Mouse (Mus musculus) thymus, postnatal 10 days (tissue): Measurements from ENCODE around the gene Elobl.
A peak's percentile ranks its signal among the peaks of the same experiment; 100 is the strongest.
"Not testable (repeated sequence)": the region's sequence is repeated elsewhere in the genome, so short reads cannot be mapped to it uniquely, and the experiment has no call there.

ENCODE experiments used
- DNase-seq, 2 experiments: peaks; one replicate each; pipeline ENCODE4 v3.0.0; 2021; ENCODE audit warnings: low spot score in 2 of 2

Gene Elobl

DNA sequence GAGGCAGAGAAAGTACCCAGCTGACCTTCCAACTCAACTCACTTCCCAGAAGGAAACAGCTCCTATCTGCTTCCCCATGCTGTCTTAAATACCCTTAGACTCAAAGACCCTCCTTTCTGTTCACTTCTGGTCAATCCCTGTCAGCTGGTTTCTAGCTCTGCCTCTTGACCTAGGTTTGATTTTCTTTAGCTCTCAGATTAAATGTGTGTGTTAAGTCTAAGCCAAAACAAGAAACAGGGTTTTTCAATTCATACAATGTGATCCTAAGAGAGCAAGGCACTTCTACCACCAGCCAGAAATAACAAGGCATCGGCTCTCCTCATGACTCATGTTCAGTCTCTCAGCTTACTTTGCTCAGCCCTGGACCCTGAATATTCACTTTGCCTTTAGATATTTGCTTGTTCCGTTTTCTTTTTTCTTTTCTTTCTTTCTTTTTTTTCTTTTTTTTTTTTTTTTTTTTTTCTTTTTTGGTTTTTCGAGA lies at the start of gene Elobl:
Gene Elobl, minus strand, starts transcription at position 51 of the 481 bp plus-strand sequence.
- DNase-seq = no peak

DNA sequence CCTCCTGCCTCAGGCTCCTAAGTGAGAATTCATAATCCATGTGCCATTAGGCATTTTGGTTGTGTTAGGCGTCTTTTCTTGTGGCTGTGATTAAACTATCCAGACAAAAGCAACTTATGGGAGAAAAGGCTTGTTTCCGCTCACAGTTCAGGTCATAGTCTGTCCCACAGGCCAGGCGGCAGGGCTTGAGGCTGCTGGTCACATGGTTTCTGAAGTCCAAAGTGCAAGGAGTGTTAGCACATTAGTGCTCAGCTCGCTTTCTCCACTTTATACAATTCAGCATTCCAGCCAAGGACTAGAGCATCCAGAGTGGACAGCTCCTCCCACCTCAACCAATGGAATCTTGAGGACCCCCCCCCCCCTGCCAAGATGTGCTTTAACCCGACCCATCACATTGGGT lies 45.5 kb upstream of the Elobl start:
- no peak for DNase-seq

DNA sequence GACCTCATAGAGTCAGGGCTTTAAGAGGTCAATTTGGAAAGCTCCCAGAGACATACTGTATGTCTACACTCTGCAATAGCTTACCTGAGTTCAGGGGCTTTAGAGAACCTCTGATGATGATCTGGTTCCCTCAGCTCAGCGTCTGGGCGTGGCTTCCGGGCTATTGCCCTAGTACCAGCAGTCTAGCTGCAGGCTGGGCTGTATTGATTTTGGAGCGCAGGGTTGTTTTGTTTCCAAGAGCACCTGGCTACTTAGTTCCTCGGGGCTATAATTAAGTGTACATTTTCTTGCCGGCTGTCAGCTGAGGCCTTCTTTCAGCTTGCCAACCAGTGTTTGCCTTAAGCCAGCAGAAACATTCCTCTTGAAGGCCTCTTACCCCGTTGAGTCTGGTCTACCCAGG lies 42.8 kb upstream of the Elobl start:
- DNase-seq = no peak

DNA sequence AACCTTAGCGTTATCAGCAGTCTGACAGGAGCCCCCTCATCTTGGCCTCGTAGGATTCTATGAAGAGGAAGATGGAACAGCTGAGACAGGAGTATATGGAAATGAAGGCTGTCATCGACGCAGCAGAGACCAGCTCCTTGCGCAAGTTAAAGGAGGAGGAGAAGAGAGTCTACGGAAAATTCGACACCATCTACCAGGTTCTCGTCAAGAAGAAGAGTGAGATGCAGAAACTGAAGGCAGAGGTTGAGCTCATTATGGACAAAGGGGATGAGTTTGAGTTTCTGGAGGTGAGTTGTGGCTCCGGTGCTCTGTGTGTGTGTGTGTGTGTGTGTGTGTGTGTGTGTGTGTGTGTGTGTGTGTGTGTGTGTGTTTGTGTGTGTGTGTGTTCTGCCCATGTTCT lies 42.3 kb upstream of the Elobl start:
- no peak for DNase-seq

DNA sequence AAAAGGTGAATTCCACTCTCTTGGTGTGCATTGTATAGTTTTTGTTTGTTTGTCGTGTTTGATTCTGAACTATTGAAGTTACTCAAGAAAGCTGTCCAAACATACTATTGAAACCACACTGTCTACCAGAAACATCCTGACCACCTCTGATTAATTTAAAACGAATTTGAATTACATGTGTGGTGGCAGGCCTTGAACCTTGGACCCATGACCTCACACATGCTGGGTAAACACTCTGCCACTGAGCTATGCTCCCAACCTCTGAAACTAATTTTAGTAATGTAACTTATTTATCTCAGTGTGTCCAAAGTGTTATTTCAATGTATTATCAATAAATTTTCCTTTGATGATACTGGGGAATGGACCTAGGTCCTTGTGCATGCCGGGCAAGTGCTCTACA lies 40.9 kb upstream of the Elobl start:
- no peak for DNase-seq

DNA sequence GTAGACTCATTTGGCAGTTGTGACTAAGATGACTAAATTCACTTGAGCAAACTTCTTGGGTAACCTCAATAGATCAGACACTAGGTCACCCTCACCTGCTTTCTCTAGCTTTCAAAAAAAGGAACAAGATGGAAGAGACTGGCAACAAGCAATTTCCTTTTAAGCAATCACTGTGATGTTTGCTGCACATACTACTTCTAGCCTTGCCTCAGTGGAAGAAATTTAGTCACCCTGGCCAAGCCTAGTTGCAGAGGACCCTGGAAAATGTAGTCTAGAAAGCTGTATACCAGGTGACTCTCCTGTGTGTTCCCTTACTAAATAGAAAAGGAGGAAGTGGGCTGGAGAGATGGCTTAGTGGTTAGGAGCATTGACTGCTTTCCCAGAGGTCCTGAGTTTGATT lies 39.7 kb upstream of the Elobl start:
- no peak for DNase-seq

DNA sequence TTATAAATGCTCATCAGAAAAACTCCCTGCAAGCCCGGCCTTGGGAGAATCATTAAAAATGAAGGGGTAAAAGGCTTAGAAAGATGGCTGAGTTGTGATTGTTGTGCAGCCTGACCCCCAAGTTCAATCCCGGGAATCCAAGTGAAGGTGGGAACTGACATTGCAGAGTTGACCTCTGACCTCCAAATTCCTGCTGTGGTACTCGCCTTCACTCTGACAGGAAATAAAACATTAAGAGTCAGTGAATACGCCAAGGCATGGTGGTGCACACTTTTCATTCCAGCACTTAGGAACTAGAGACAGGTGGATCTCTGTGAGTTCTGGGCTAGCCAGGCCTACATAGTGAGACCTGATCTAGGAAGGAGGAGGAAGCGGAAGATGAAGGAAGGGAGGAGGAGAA lies 38.7 kb upstream of the Elobl start:
- no peak for DNase-seq

DNA sequence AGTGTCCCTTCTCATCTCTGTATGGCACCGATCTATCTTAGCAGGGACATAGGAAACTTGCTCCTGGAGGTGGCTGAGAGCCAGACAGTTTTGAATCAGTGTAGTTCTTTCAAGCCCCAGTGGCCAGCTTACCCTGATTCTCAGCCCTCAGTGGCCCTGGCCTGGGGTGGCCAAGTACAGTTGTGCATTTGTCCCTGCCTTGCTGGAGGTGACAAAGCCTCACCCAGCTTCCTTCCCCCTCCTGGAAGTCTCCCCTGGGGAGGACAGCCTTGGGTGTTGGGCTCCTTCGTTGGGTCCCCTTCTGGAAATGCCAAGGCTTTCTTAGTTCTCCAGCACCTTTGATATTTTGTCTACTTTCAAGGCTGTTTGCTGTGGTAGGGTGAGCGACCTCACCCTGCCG lies 37.0 kb upstream of the Elobl start:
- no peak for DNase-seq

DNA sequence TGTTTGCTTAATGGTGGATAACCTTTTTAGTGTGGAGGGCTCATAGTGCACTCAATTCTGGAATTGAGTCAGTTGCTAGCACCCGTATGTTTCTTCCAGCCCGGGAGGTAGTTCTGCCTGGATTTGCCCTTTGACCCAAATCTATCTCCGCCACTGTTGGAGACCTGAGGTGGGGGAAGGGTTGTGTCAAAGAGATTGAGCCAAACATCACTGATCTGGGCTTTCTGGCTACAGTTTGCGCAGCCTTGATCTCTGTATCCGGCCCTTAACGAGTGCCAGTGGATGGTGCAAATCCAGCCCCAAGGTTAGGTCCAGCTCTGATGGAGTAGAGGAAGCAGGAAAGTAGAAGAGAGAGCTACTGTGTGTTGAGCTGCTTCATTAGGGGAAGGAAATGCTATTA lies 36.3 kb upstream of the Elobl start:
- DNase-seq = no peak

DNA sequence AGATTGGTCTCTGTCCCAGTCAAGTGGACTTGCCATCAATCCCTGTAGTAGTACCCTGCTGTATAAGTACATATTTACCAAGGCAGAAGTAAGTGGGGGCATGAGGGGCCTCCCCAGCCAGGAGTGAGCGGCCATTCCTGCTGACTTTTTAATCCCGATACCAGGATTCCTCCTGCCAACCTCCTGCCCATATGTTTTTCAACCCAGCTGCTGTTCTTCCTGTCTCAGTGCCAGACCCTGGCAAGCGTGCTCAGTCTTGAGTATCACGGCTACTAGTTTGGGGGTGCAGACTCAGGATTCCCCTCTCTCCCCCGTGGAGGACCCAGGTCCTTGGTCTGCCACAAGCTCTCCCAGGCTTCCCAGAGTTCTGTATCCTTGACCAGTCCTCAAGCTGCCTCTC lies 35.9 kb upstream of the Elobl start:
- no peak for DNase-seq

DNA sequence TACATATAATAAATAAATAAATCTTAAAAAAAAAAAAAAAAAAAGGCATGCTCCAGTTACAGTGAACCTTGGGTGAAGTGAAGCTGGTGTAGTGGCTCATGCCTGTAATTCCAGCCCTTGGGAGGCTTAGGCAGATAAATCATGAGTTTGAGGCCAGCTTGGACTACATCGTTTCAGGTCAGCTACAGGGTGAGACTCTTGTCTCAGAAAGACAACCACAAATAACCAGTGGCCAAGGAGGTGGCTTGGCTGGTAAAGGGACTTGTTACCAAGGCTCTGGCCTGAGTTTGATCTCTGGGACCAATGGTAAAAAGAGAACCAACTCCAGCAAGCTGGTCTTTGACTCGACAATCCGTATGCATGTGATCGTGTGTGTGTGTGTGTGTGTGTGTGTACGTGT lies 35.3 kb upstream of the Elobl start:
- no peak for DNase-seq

DNA sequence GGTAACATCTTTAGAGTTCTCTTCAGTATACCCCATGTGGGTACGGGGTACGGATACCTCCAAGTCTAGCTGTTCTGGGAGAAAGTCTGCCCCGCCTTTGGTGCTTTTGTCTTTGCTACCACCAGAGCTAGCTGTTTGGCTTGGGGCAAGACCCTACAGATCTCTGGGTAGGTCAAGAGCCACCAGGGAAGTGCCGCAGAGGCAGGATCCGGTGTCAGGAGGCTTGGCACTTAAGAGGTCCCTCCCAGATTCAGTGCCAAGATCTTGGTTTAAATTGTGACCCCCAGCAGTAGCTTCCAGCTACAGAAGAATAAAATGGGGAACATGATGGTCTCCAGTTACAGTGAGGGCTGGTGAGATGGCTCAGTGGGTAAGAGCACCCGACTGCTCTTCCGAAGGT lies 34.8 kb upstream of the Elobl start:
- DNase-seq = no peak

DNA sequence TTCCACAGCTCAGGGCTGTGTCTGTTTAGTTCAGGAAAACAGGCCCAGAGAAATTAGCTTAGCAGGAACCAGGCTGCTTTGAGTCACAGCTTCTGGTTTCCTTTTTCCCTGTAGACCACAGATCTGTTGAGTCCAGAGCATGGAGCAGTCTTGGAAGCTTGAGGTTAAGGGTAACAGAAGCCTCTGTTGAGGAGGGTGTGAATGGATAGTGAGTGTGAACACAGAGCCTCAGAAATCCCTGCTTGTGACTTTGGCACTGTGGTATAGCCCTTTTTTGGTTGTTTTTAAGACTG lies 33.7 kb upstream of the Elobl start:
- no peak for DNase-seq

DNA sequence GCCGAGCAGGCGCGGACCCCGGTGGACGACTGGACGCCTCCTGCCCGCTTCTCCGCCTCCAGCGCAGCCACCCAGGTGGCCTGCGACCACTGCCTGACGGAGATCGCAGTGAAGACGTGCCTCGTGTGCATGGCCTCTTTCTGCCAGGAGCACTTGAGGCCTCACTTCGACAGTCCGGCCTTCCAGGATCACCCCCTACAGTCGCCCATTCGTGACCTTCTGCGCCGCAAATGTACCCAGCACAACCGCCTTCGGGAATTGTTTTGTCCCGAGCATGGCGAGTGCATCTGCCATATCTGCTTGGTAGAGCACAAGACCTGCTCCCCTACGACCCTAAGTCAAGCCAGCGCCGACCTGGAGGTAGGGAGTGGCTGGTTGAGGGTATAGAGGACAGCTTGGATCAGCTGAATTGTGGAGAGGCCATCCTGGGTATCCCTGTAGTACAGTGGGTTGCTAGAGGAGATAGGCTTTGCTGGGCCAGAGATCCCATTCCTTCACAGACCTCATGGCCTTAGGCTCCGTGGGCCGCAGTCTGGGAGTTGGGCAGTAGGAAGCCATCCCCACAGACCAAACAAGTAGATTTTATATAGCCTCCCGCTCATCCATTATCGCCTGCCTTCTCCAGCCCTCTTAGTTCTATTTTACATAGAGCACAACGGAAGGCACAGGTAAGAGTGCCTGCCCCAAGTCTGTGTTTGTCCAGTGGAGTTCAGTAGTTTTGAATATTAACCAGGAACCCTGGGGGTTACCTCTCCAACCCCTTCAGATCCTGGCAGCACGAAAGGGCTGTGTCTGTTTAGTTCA lies 33.2 kb upstream of the Elobl start:
- DNase-seq = no peak

DNA sequence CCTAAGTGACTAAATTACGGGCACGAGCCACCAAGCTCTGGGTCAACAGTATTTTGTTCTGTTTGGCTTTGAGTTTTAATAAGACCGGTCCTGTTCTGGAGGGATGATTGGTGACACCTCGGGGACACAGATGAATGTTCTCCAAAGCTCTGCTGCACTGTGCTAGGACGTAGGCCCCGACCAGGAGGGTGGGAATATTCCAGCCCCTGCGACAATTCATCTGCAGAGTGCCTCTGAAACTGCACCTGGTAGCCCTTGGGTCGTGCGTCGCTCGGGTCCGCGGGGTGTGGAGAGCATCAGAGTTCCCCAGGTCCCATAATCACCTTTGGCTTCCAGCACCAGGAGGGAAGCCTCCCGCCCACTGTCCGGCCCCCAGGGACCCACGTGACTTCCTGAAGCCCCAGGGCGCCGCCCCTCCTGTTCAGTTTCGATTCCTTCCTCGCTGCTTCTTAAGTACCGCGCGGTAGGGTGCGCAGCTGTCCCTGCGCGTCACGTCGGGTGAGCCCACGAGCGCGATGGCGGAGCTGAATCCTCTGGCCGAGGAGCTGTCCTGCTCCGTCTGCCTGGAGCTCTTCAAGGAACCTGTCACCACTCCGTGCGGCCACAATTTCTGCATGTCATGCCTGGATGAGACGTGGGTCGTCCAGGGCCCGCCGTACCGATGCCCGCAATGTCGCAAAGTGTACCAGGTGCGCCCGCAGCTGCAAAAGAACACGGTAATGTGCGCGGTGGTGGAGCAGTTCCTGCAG lies 32.4 kb upstream of the Elobl start, which contains the start of gene Trim25:
Gene Trim25, plus strand, starts transcription at position 403 of the 749 bp plus-strand sequence.
- DNase-seq = peak; percentile 90 to 91

DNA sequence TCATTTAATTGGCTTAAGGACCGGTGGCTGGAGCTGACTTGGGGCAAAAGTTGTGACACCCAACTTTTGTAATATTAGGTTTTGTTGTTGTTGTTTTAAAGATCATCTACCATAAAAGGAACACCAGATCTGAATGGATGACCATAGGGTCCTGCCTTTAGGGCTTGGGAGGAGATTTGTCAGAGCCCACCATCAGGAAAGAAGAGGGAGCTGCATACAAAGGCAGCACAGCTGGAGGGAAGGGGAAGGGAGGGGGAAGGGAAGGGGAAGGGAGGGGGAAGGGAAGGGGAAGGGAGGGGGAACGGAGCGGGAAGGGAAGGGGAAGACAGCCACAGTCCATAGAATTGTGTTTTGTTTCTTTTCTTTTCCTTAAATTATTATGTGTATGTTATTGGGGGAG lies 31.7 kb upstream of the Elobl start:
- no peak for DNase-seq

DNA sequence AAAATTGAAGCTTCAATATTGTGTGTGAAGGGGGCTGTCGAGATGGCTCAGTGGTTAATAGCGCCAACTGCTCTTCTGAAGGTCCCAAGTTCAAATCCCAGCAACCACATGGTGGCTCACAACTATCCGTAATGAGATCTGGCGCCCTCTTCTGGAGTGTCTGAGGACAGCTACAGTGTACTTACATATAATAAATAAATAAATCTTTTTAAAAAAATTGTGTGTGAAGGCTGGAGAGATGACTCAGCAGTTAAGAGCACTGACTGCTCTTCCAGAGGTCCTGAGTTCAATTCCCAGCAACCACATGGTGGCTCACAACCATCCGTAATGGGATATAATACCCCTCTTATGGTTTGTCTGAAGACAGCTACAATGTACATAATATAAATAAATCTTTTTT lies 30.6 kb upstream of the Elobl start:
- DNase-seq = not testable (repeated sequence)

DNA sequence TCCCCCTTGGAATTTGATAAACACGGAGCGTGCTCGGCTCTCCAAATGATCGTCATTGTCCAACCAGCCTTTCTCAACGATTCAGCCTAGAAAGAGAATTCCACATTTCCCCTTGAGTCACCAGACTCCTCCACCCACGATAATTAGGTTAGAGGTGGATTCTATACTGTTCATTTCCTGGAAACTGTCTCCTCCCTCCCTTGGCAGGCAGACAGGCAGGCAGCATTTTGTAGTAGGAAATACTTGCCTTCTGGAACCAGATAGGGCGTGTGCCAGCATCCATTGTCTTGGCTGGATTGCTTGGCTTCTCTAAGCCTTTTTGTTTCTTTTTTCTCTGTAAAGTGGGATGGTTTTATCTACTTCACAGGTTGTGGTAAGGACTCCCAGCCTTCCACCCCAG lies 29.7 kb upstream of the Elobl start:
- no peak for DNase-seq

DNA sequence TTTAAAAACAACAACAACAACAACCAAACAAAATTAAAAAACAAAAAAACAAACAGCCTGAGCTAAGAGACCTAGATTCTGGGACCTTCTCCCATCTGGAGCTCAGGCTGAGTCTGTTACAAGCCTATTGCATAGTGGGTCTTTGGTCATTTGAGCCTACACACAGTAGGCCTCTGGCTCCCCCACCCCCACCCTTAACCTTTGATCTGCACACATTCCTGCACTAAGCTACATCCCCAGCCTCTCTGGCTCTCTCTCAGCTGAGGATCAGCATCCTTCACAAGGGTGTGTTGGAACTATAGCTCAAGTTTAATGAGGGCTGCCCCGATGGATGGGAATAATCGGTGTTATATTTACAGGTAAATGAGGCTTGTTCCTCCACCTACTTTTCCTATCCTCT lies 28.9 kb upstream of the Elobl start:
- DNase-seq = no peak

DNA sequence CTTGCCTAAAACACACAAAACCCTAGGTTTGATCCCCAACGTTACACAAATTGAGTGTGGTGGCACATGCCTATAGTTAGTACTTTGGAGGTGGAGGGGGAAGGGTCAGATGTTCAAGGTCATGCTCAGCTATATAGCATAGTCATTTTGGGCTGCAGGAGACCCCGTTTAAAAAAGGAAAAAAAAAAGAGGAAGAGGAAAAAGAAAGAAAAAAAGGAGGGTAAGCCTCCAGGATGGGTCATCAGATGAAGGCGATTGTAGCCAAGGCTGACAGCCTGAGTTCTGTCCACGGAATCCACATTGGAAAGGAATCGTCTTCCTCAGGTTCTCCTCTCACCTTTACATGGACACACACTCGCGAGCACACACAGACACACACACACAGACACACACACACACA lies 27.8 kb upstream of the Elobl start:
- DNase-seq = no peak

DNA sequence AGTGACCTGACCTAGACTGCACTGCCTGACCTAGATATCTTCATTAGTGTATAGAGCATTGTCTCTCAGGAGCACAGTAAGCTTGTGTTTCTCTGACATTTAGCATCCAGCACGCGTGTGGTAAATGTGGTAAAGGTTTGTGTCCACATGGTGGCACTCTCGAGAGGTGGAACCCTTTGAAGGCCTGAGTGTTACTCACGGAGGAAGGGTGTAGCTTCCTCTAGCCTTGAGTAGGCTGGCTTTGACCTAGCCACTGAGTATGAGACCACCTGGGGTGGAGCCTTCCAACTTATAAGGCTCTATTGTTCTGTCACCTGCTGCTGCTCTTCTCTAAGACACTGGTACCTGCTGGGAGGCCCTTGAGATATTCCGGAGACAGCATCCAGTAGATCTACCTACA lies 26.9 kb upstream of the Elobl start:
- DNase-seq = peak; percentile 70 to 76

DNA sequence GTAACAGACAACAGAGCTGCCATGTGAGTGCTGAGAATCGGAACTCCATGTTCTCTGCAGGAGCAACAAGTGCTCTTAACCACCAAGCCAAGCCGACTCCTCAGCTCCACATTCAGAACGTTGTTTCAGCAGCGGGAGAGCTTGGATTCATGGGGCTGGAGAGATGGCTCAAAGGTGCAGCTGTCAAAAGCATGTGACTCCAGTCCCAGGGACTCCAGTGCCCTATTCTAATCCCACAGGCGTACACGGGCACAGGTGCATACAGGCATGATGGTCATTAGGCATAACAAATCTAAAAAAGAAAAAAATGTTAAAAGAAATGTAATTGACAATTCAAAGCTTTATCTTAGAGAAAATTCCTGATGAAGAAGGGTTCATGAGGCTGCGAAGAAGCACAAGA lies 26.5 kb upstream of the Elobl start:
- no peak for DNase-seq

DNA sequence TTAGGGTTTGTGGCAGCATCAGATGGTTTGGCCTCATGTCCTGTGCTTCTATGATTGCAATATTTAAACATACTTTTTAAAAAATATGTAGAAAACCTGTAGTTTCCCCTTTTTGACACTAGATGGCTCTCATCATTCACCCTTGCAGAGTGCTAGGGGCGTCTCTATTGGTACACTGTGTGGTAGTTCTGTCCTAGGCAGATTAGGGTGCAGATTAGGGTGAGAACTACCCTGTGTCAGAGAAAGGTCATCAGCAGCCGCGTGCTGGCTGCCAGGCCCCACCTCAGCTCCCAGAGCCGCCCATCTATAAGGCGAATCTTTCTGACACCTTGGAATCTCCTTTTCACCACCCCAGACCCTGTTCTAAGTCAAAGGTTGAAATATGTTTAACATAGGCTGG lies 22.8 kb upstream of the Elobl start:
- peak in 1 of 2 experiments; percentile 43 for DNase-seq
